Mouse (Mus musculus): ENCODE measurements at regions not wholly inside any gene's neighbourhood (a gene's known extent, or its start where the extent isn't known, plus 50 kb on each side); places are given as distances from the start of the nearest gene placed in this dataset.

DNA sequence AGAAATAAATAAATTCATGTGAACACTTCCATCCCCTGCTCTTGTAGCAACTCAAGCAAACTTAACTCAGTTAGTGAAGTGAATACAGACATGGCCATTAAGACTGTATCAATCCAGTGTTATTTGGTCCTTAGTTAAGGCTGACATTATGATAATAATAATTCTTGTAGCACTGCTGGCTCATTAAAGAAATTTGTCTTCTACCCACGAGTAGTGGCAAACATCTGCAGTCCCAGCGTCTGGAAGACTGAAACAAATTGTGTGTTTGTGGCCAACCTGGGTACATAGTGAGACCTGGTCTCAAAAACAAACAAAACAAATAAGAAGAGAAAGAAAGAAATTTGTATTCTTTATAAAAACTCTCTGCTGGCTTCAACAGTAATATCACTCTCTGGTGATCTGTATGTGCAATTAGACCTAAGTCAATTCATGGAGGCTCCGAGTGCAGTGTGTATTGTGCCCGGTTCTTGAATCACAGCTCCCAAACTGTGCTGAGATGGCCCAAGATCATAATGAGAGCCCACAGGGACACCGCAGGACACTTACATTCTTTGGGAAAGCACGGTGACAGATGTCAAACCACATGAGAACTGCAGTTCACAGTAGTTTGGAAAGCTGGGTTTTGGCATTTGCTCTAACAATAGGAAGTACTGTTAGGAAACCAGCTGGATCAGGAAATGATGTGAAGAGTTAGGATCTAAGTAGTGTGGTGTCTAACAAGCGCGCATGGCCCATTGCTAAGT, 376.9 kb upstream of the Kif2a start:
- no peak for ATAC-seq (replicated peaks in 1 of 2; ENCODE audit: insufficient read depth in 1 of 2, low FRiP score in 2 of 2, low TSS enrichment in 1 of 2, low read depth in 1 of 2, poor library complexity in 2 of 2, severe bottlenecking in 2 of 2)

DNA sequence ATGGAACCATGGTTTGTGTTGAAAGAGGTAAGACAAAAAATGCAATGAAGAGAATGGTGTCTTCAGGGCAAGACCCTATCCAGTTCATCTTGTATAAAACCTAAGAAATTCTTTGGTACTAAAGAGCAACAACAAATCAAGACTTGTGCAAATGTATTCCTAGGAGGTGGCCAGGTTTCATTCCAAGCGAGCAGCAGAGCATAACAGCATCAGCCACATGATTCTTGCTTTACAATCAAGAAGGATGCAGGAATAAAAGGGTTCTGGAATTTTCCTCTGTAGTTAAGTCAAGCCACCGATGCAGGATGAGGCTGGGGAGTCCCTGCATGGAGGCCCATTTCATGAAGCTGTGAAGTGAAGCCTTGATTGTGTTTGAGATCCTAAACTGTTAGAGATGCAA, 374.1 kb upstream of the Kif2a start:
- ATAC-seq (replicated peaks in 1 of 2; ENCODE audit: insufficient read depth in 1 of 2, low FRiP score in 2 of 2, low TSS enrichment in 1 of 2, low read depth in 1 of 2, poor library complexity in 2 of 2, severe bottlenecking in 2 of 2), result no peak

DNA sequence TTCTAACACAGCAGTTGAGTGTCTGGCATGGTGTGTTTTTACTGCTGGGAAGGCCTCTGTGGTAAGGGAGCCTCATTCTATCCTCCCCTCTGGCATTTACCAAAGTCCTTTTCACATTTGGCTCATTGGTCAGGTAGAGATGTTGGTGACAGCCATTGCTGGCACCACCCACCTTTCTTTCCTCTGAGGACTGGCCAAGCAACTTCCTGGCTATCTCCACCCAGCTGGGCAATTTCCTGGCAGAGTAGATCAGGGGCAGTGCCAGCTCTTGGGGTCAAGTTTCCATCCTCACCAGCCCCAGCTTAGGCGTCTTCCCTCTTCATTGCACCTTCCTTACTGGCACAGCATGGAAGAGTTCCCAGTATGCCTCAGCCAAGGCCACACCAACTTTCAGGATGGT, 372.5 kb upstream of the Kif2a start:
- ATAC-seq (replicated peaks in 1 of 2; ENCODE audit: insufficient read depth in 1 of 2, low FRiP score in 2 of 2, low TSS enrichment in 1 of 2, low read depth in 1 of 2, poor library complexity in 2 of 2, severe bottlenecking in 2 of 2), result no peak

- ATAC-seq (replicated peaks in 1 of 2; ENCODE audit: insufficient read depth in 1 of 2, low FRiP score in 2 of 2, low TSS enrichment in 1 of 2, low read depth in 1 of 2, poor library complexity in 2 of 2, severe bottlenecking in 2 of 2), result peak in 1 of 2 experiments; percentile 48; a peak in 1 of 4 replicates
Observed at GRCm38 (mm10) chr13:107389535-107390150, 367.7 kb upstream of the Kif2a start.

- ATAC-seq (replicated peaks in 1 of 2; ENCODE audit: insufficient read depth in 1 of 2, low FRiP score in 2 of 2, low TSS enrichment in 1 of 2, low read depth in 1 of 2, poor library complexity in 2 of 2, severe bottlenecking in 2 of 2), result peak in 1 of 2 experiments; percentile 21; a peak in 1 of 4 replicates
Observed at GRCm38 (mm10) chr13:107389074-107389473, 367.1 kb upstream of the Kif2a start.

- ATAC-seq (replicated peaks in 1 of 2; ENCODE audit: insufficient read depth in 1 of 2, low FRiP score in 2 of 2, low TSS enrichment in 1 of 2, low read depth in 1 of 2, poor library complexity in 2 of 2, severe bottlenecking in 2 of 2), result no peak
Observed at GRCm38 (mm10) chr13:107378076-107378475, 356.1 kb upstream of the Kif2a start.

- ATAC-seq (replicated peaks in 1 of 2; ENCODE audit: insufficient read depth in 1 of 2, low FRiP score in 2 of 2, low TSS enrichment in 1 of 2, low read depth in 1 of 2, poor library complexity in 2 of 2, severe bottlenecking in 2 of 2), result no peak
Observed at GRCm38 (mm10) chr13:107372666-107373065, 350.7 kb upstream of the Kif2a start.

DNA sequence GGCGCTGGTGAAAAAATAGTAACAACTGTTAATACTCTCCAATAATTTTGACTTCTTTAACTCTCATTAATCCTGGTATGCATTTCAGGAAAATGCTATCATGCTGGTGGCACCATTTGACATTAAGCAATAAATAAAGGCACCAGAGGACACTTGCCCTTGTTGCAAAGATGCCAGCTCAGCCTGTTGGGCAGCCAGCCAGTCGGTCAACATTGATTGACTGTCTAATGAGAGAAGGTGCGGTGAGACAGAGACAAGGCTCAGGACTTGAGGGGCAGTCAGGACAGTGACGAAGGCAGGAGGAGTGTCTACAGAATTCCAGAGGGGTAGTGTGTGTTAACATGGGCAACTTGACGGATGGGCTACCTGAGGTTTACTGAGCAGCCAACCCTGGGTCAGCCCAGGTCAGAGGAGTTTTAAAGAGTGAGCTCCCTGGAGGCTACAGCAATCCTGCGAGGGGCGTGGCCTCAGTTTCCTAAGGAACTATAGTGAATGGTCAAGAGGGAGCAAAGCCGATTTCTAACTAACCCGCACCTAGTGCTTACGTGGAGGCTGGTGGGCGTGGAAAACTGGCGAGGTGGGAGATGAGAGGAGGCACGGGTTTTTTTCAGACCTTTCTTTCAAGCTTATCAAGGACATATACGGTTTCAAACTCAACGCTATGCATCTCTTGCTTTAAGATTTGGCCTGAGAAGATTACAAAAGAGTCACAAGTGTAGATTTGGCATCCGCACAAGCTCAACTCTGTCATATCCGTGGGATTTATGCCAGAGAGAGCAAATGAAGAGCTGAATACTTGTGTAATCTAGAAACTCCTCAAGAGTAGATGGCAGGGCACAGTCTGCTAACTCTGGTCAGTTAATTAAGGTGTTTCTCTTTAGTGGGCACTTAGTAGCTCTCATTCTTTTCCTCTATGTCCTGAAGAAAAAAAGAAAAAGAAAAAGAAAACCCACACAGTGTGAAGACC, 350.0 kb upstream of the Kif2a start:
- no peak for ATAC-seq (replicated peaks in 1 of 2; ENCODE audit: insufficient read depth in 1 of 2, low FRiP score in 2 of 2, low TSS enrichment in 1 of 2, low read depth in 1 of 2, poor library complexity in 2 of 2, severe bottlenecking in 2 of 2)

- ATAC-seq (replicated peaks in 1 of 2; ENCODE audit: insufficient read depth in 1 of 2, low FRiP score in 2 of 2, low TSS enrichment in 1 of 2, low read depth in 1 of 2, poor library complexity in 2 of 2, severe bottlenecking in 2 of 2), result no peak
Observed at GRCm38 (mm10) chr13:107367639-107368038, 345.7 kb upstream of the Kif2a start.

DNA sequence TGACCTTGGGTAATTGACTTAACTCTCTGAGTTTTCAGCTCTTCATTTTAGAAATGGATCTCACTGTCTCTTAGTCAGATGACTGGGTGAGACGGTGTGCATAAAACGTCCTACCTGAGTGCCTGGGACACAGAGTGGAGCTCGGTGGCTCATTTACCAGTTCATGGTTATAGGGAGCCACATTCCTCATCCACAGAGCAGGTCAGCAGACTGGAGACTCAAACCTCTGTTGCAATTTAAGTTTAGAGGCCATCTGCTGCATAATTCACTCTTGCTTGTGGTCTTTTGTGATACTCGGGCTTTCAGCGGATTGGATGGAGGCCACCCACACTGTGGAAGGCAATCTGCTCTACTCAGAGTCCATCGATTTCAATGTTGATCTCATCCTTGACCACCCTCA, 343.8 kb upstream of the Kif2a start:
- no peak for ATAC-seq (replicated peaks in 1 of 2; ENCODE audit: insufficient read depth in 1 of 2, low FRiP score in 2 of 2, low TSS enrichment in 1 of 2, low read depth in 1 of 2, poor library complexity in 2 of 2, severe bottlenecking in 2 of 2)

- ATAC-seq (replicated peaks in 1 of 2; ENCODE audit: insufficient read depth in 1 of 2, low FRiP score in 2 of 2, low TSS enrichment in 1 of 2, low read depth in 1 of 2, poor library complexity in 2 of 2, severe bottlenecking in 2 of 2), result no peak
Observed at GRCm38 (mm10) chr13:107365241-107365640, 343.3 kb upstream of the Kif2a start.

DNA sequence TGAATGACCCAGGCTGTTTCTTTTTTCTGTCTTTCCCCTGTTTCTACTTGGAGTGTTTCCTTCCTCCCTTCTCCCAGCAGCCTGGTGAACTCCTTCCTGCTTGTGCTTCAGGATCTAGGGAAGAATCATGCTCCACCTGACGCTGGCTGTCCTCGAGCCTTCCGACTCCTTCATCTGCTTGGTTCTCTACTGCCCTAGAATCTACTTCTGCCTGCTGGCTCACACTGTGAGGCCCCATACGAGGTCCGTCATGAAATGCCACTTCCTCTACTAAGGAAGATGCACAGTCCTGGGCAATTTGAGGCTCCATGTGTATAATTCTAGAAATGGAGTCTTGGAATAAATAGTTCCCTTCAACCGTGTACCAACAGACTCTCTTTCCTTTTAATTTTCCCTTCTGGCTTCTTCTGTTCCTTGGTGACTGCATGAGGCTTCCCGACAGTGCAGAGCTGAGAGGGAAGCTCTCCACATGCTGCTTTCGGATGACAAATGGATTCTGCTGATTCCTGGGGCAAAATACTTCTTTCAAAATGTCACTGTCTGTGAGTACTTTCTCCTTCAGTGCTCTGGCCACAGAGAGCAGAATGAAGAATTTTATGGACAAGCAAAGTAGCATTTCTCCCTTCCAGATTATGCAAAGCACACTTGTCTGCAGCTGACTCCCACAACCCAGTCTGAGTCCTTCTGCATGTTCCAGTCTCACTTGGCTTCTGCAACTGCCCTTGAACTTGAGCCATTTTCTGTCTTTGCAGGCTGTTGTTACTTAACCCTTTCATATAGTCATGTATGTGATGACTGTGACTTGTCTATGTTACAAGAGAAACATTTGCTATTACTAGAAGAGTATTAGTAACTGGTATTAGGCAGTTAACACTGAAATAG, 341.1 kb upstream of the Kif2a start:
- no peak for ATAC-seq (replicated peaks in 1 of 2; ENCODE audit: insufficient read depth in 1 of 2, low FRiP score in 2 of 2, low TSS enrichment in 1 of 2, low read depth in 1 of 2, poor library complexity in 2 of 2, severe bottlenecking in 2 of 2)

- ATAC-seq (replicated peaks in 1 of 2; ENCODE audit: insufficient read depth in 1 of 2, low FRiP score in 2 of 2, low TSS enrichment in 1 of 2, low read depth in 1 of 2, poor library complexity in 2 of 2, severe bottlenecking in 2 of 2), result no peak
Observed at GRCm38 (mm10) chr13:107340802-107341364, 319.0 kb upstream of the Kif2a start.

DNA sequence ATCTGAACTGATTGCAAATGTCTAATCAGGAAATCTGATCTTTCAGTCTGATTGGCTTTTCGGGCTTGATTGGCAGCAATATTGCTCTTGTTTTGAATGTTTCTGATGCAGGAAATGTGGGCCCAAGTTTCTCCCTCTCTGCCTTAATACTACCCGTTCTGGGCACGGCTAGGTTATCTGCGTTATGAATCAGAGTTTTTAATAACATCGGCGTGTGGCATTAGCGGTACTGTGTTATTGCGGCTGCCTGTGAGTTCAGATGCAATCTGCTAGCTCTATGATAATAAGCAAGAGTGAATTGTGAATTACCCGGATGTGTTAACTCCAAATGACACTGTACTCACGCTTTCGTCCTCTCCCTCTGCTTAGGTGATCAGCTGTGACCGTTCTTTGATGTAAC, 316.2 kb upstream of the Kif2a start:
- ATAC-seq (replicated peaks in 1 of 2; ENCODE audit: insufficient read depth in 1 of 2, low FRiP score in 2 of 2, low TSS enrichment in 1 of 2, low read depth in 1 of 2, poor library complexity in 2 of 2, severe bottlenecking in 2 of 2), result no peak

GRCm38 (mm10) chr13:107337111-107337510, 315.2 kb upstream of the Kif2a start:
- no peak for ATAC-seq (replicated peaks in 1 of 2; ENCODE audit: insufficient read depth in 1 of 2, low FRiP score in 2 of 2, low TSS enrichment in 1 of 2, low read depth in 1 of 2, poor library complexity in 2 of 2, severe bottlenecking in 2 of 2)

DNA sequence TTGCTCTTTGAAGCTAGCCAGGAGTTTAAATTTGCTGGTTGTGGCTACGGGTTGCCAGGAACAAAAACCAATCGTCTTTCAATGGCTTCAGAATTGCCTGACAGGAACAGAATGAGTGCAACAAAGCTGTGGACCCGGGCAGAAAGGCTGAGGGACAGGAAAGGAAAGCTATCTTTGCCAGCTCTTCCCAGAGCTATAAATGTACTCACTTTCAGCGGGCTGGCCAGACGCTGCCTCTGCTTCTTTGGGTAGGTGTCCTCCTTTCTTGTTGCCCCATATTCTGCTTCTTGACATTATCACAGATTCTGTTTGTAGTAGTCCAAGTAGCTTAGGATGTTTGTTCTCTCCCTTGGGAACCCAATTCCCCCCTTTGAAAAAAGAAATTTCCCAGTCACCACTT, 307.4 kb upstream of the Kif2a start:
- no peak for ATAC-seq (replicated peaks in 1 of 2; ENCODE audit: insufficient read depth in 1 of 2, low FRiP score in 2 of 2, low TSS enrichment in 1 of 2, low read depth in 1 of 2, poor library complexity in 2 of 2, severe bottlenecking in 2 of 2)
